ENCODE assay signal across 8 mouse cellular contexts in genomic region chr7:17027588-17028343, GRCm38 (mm10). TPM values are rescaled to one million over a fixed set of nuclear protein-coding genes. Genes with fewer than 3 reads are reported as not detected.
DNase-seq lines count a peak whose midpoint lies in the region; ATAC-seq lines count a peak whose summit lies in the region.

TSS of gene Ppp5c (minus strand) at chr7:17027924.

- no peaks in the 10 kb centered on the region for H3K9me3 ChIP-seq in forebrain, embryonic 11.5 days (ENCODE audit: control insufficient read depth, low read length)
- no peaks in the 10 kb centered on the region for H3K9me3 ChIP-seq in heart, embryonic 16.5 days (replicated peaks; ENCODE audit: control insufficient read depth, low read length)
- H3K9me3 ChIP-seq in liver, embryonic 15.5 days (replicated peaks): no peaks in the 10 kb centered on the region
- no peaks in the 10 kb centered on the region for H3K9me3 ChIP-seq in neural tube, embryonic 12.5 days

- H3K9ac ChIP-seq in forebrain, embryonic 11.5 days (ENCODE audit: low read length): peak within 1 kb of the TSS; percentile 78
- peak within 1 kb of the TSS; percentile 94 for H3K9ac ChIP-seq in heart, embryonic 16.5 days (ENCODE audit: low read length)
- peak within 1 kb of the TSS; percentile 84 for H3K9ac ChIP-seq in liver, embryonic 15.5 days
- H3K9ac ChIP-seq in neural tube, embryonic 12.5 days: peak within 1 kb of the TSS; percentile 83

- DNase-seq in CD8-positive naive resting alpha-beta T cell, adult 2 months (ENCODE audit: low read depth in 2 of 2, low spot score in 2 of 2): peak; percentile 41 to 43
- peak; percentile 69 for DNase-seq in c-Kit-positive CD71-negative TER-119-negative erythroid progenitor cells, embryonic 14.5 days (ENCODE audit: low read depth)
- peak; percentile 98 for DNase-seq in forebrain, embryonic 11.5 days (ENCODE audit: low spot score)
- peak; percentile 93 for DNase-seq in kidney, postnatal 36 days
- peak; percentile 68 for DNase-seq in telencephalon, adult 2 months (ENCODE audit: low read depth, low spot score)

- WGBS in forebrain, embryonic 11.5 days: under 1% methylated on average over 55 of the region's 58 CpGs
- under 1% methylated on average over 56 of the region's 58 CpGs for WGBS in heart, embryonic 16.5 days
- under 1% methylated on average over 57 of the region's 58 CpGs for WGBS in liver, embryonic 15.5 days (ENCODE audit: insufficient replicate concordance)
- WGBS in neural tube, embryonic 12.5 days: under 1% methylated on average over 58 of the region's 58 CpGs

- H3K4me2 ChIP-seq in forebrain, embryonic 11.5 days (ENCODE audit: low read depth, low read length, severe bottlenecking): peak within 1 kb of the TSS; percentile 57
- peak within 1 kb of the TSS; percentile 88 for H3K4me2 ChIP-seq in heart, embryonic 16.5 days (ENCODE audit: low read depth, low read length)
- H3K4me2 ChIP-seq in liver, embryonic 15.5 days: peak within 1 kb of the TSS; percentile 82
- peak within 1 kb of the TSS; percentile 69 for H3K4me2 ChIP-seq in neural tube, embryonic 12.5 days (replicated peaks)

- H3K27ac ChIP-seq in forebrain, embryonic 11.5 days (ENCODE audit: low read depth, low read length): no peak within 1 kb of the TSS
- peak within 1 kb of the TSS; percentile 96 for H3K27ac ChIP-seq in heart, embryonic 16.5 days (ENCODE audit: low read length)
- H3K27ac ChIP-seq in liver, embryonic 15.5 days (replicated peaks): peak within 1 kb of the TSS; percentile 87
- no peak within 1 kb of the TSS for H3K27ac ChIP-seq in neural tube, embryonic 12.5 days

- H3K4me3 ChIP-seq in forebrain, embryonic 11.5 days (ENCODE audit: low read depth, low read length): peak within 1 kb of the TSS; percentile 62
- peak within 1 kb of the TSS; percentile 97 for H3K4me3 ChIP-seq in heart, embryonic 16.5 days (ENCODE audit: low read length)
- peak within 1 kb of the TSS; percentile 79 for H3K4me3 ChIP-seq in liver, embryonic 15.5 days (replicated peaks)
- H3K4me3 ChIP-seq in neural tube, embryonic 12.5 days: peak within 1 kb of the TSS; percentile 85

- peak; percentile 88 for ATAC-seq in forebrain, embryonic 11.5 days (replicated peaks; ENCODE audit: low FRiP score)
- peak; percentile 86 for ATAC-seq in heart, embryonic 16.5 days (replicated peaks; ENCODE audit: extremely low read depth, insufficient read depth, low FRiP score)
- ATAC-seq in liver, embryonic 15.5 days (ENCODE audit: insufficient read depth): peak; percentile 76
- peak; percentile 88 for ATAC-seq in neural tube, embryonic 12.5 days (ENCODE audit: low FRiP score, low read depth)

- H3K27me3 ChIP-seq in forebrain, embryonic 11.5 days (ENCODE audit: control insufficient read depth, insufficient read depth, low read length): no peaks in the 10 kb centered on the region
- H3K27me3 ChIP-seq in heart, embryonic 16.5 days (ENCODE audit: control insufficient read depth, insufficient read depth, low read length): no peaks in the 10 kb centered on the region
- H3K27me3 ChIP-seq in liver, embryonic 15.5 days: no peaks in the 10 kb centered on the region
- no peaks in the 10 kb centered on the region for H3K27me3 ChIP-seq in neural tube, embryonic 12.5 days (replicated peaks)

- H3K4me1 ChIP-seq in forebrain, embryonic 11.5 days (replicated peaks; ENCODE audit: control insufficient read depth, insufficient read depth, low read length): peaks cover 15% of the 10 kb centered on the region; the same call in 1 of the 2 replicates
- peaks cover 49% of the 10 kb centered on the region for H3K4me1 ChIP-seq in heart, embryonic 16.5 days (ENCODE audit: control insufficient read depth, insufficient read depth, low read length)
- H3K4me1 ChIP-seq in liver, embryonic 15.5 days (replicated peaks): peaks cover 63% of the 10 kb centered on the region
- H3K4me1 ChIP-seq in neural tube, embryonic 12.5 days: peaks cover 24% of the 10 kb centered on the region

- H3K36me3 ChIP-seq in forebrain, embryonic 11.5 days (ENCODE audit: control insufficient read depth, insufficient read depth, low read length): no peaks in the 10 kb centered on the region
- H3K36me3 ChIP-seq in heart, embryonic 16.5 days (ENCODE audit: control insufficient read depth, insufficient read depth): peaks cover 6% of the 10 kb centered on the region
- peaks cover 36% of the 10 kb centered on the region for H3K36me3 ChIP-seq in liver, embryonic 15.5 days (replicated peaks)
- peaks cover 19% of the 10 kb centered on the region for H3K36me3 ChIP-seq in neural tube, embryonic 12.5 days

RNA-seq across cellular contexts. Expression of gene Ppp5c, which starts in this region (rescaled TPM):
- 123 and 132 TPM in 2 replicates for polyA plus RNA-seq in forebrain, embryonic 11.5 days (2014; fragmentation: Nextera tagmentation; extraction: Ambion mirVana)
- 105 and 108 TPM in 2 replicates for polyA plus RNA-seq in heart, embryonic 16.5 days (2015; fragmentation: Nextera tagmentation; extraction: Ambion mirVana)
- 43.2 and 45.3 TPM in 2 replicates for polyA plus RNA-seq in liver, embryonic 15.5 days (2015; fragmentation: Nextera tagmentation; extraction: Ambion mirVana)
- 112 and 113 TPM in 2 replicates for polyA plus RNA-seq in neural tube, embryonic 12.5 days (2016; fragmentation: Nextera tagmentation; extraction: Ambion mirVana)

Comparison
In these comparisons a context has a peak if more than half of its experiments do, and no peak if none do; other contexts are left out.
1. DNase-seq: peak in every context shown above with its lines; median percentile 98 in forebrain, embryonic 11.5 days; 93 in kidney, postnatal 36 days; 69 in c-Kit-positive CD71-negative TER-119-negative erythroid progenitor cells, embryonic 14.5 days; 68 in telencephalon, adult 2 months; 42 in CD8-positive naive resting alpha-beta T cell, adult 2 months.
2. H3K27ac ChIP-seq: peak in heart, embryonic 16.5 days (single experiment) and liver, embryonic 15.5 days (single experiment); none in forebrain, embryonic 11.5 days (single experiment) and neural tube, embryonic 12.5 days (single experiment).
3. Peak in every context shown above with its lines, with median percentiles within 50 percentile points of each other: ATAC-seq, H3K4me2 ChIP-seq, H3K4me3 ChIP-seq and H3K9ac ChIP-seq.